Mouse (Mus musculus): ENCODE measurements around the gene Zfyve28. TPM values are rescaled to one million over a fixed set of nuclear protein-coding genes. Genes with fewer than 3 reads are reported as not detected.

The Zfyve28 gene
- polyA plus RNA-seq, 1 experiment from 2014 or later = 1.8 TPM

- H3K9me3 ChIP-seq (replicated peaks) = no peaks in the 10 kb centered on the region
Measured at GRCm38 (mm10) chr5:34309016-34309415, 20.8 kb upstream of the Zfyve28 start.

GRCm38 (mm10) chr5:34302377-34302776 lies 14.1 kb upstream of the Zfyve28 start:
- Histone ChIP-seq H3K4me2 (no peak overlapping the region), H3K36me3 (ENCODE audit: poor library complexity, severe bottlenecking) (no peaks in the 10 kb centered on the region), H3K4me3 (no peak overlapping the region), H3K9ac (no peak overlapping the region), H3K9me3 (replicated peaks) (no peaks in the 10 kb centered on the region), H3K27ac (no peak overlapping the region), H3K27me3 (no peaks in the 10 kb centered on the region), H3K4me1 (no peaks in the 10 kb centered on the region)
- no peak for ATAC-seq
- WGBS = 83% methylated on average over 7 of the region's 7 CpGs

More at GRCm38 (mm10) chr5:34309016-34309415, 20.8 kb upstream of the Zfyve28 start:
- ATAC-seq = no peak
- Histone ChIP-seq H3K4me1 (no peaks in the 10 kb centered on the region), H3K36me3 (ENCODE audit: poor library complexity, severe bottlenecking) (no peaks in the 10 kb centered on the region), H3K27ac (no peak overlapping the region), H3K4me3 (no peak overlapping the region), H3K27me3 (no peaks in the 10 kb centered on the region), H3K4me2 (no peak overlapping the region), H3K9ac (no peak overlapping the region)
- WGBS = 83% methylated on average over 3 of the region's 3 CpGs

GRCm38 (mm10) chr5:34298937-34299535 lies 10.8 kb upstream of the Zfyve28 start:
- Histone ChIP-seq H3K36me3 (ENCODE audit: poor library complexity, severe bottlenecking) (no peaks in the 10 kb centered on the region), H3K9me3 (replicated peaks) (no peaks in the 10 kb centered on the region), H3K27me3 (no peaks in the 10 kb centered on the region), H3K4me2 (no peak overlapping the region), H3K27ac (no peak overlapping the region), H3K4me1 (no peaks in the 10 kb centered on the region), H3K9ac (no peak overlapping the region), H3K4me3 (no peak overlapping the region)
- WGBS = 84% methylated on average over 10 of the region's 10 CpGs
- no peak for ATAC-seq

GRCm38 (mm10) chr5:34298061-34298460 lies 9.8 kb upstream of the Zfyve28 start:
- Histone ChIP-seq H3K4me2 (no peak overlapping the region), H3K9me3 (replicated peaks) (no peaks in the 10 kb centered on the region), H3K4me1 (no peaks in the 10 kb centered on the region), H3K27me3 (no peaks in the 10 kb centered on the region), H3K36me3 (ENCODE audit: poor library complexity, severe bottlenecking) (no peaks in the 10 kb centered on the region), H3K4me3 (no peak overlapping the region), H3K27ac (no peak overlapping the region), H3K9ac (no peak overlapping the region)
- WGBS = 66% methylated on average over 4 of the region's 4 CpGs
- ATAC-seq = no peak

GRCm38 (mm10) chr5:34295141-34295540 lies 6.9 kb upstream of the Zfyve28 start:
- no peak for ATAC-seq
- H3K9ac ChIP-seq = no peak overlapping the region
- no peaks in the 10 kb centered on the region for H3K36me3 ChIP-seq (ENCODE audit: poor library complexity, severe bottlenecking)
- H3K4me3 ChIP-seq = no peak overlapping the region
- no peak overlapping the region for H3K4me2 ChIP-seq
- no peak overlapping the region for H3K27ac ChIP-seq
- no peaks in the 10 kb centered on the region for H3K9me3 ChIP-seq (replicated peaks)
- peaks cover 8% of the 10 kb centered on the region; the same call in 1 of the 2 replicates for H3K27me3 ChIP-seq
- WGBS = 78% methylated on average over 2 of the region's 2 CpGs
- no peaks in the 10 kb centered on the region for H3K4me1 ChIP-seq

- no peak for ATAC-seq
- no peak overlapping the region for H3K9ac ChIP-seq
- H3K36me3 ChIP-seq (ENCODE audit: poor library complexity, severe bottlenecking) = no peaks in the 10 kb centered on the region
- H3K4me2 ChIP-seq = no peak overlapping the region
- no peaks in the 10 kb centered on the region for H3K4me1 ChIP-seq
- H3K27me3 ChIP-seq = peaks cover 11% of the 10 kb centered on the region
- no peak overlapping the region for H3K4me3 ChIP-seq
- no peak overlapping the region for H3K27ac ChIP-seq
- H3K9me3 ChIP-seq (replicated peaks) = no peaks in the 10 kb centered on the region
- WGBS = 33% methylated on average over 2 of the region's 2 CpGs
Measured at GRCm38 (mm10) chr5:34294696-34295095, 6.4 kb upstream of the Zfyve28 start.

- Histone ChIP-seq H3K27ac (no peak overlapping the region), H3K27me3 (peaks cover 19% of the 10 kb centered on the region), H3K4me2 (no peak overlapping the region), H3K9me3 (replicated peaks) (no peaks in the 10 kb centered on the region), H3K4me1 (no peaks in the 10 kb centered on the region), H3K9ac (no peak overlapping the region), H3K36me3 (ENCODE audit: poor library complexity, severe bottlenecking) (no peaks in the 10 kb centered on the region), H3K4me3 (no peak overlapping the region)
- no peak for ATAC-seq
- WGBS = 82% methylated on average over 6 of the region's 6 CpGs
Measured at GRCm38 (mm10) chr5:34293363-34293762, 5.1 kb upstream of the Zfyve28 start.

GRCm38 (mm10) chr5:34289286-34289685 lies 1.0 kb upstream of the Zfyve28 start:
- Histone ChIP-seq H3K9ac (no peak overlapping the region), H3K27ac (no peak overlapping the region), H3K9me3 (replicated peaks) (no peaks in the 10 kb centered on the region), H3K4me2 (peak overlapping the region; percentile 90), H3K27me3 (peaks cover 55% of the 10 kb centered on the region), H3K4me1 (peaks cover 15% of the 10 kb centered on the region), H3K4me3 (no peak overlapping the region), H3K36me3 (ENCODE audit: poor library complexity, severe bottlenecking) (no peaks in the 10 kb centered on the region)
- ATAC-seq = no peak
- 52% methylated on average over 2 of the region's 2 CpGs for WGBS

GRCm38 (mm10) chr5:34287838-34288145 lies 457 bp downstream of the Zfyve28 start:
- Histone ChIP-seq H3K4me2 (peak overlapping the region; percentile 90), H3K4me1 (peaks cover 15% of the 10 kb centered on the region), H3K9ac (peak overlapping the region; percentile 64), H3K4me3 (peak overlapping the region; percentile 68), H3K9me3 (replicated peaks) (no peaks in the 10 kb centered on the region), H3K36me3 (ENCODE audit: poor library complexity, severe bottlenecking) (no peaks in the 10 kb centered on the region), H3K27ac (no peak overlapping the region), H3K27me3 (peaks cover 66% of the 10 kb centered on the region)
- WGBS = 1% methylated on average over 18 of the region's 18 CpGs
- ATAC-seq = no peak

GRCm38 (mm10) chr5:34287001-34287837 lies 1.0 kb downstream of the Zfyve28 start:
- Histone ChIP-seq H3K9me3 (replicated peaks) (no peaks in the 10 kb centered on the region), H3K36me3 (ENCODE audit: poor library complexity, severe bottlenecking) (no peaks in the 10 kb centered on the region), H3K4me1 (peaks cover 15% of the 10 kb centered on the region), H3K9ac (peak overlapping the region; percentile 64), H3K27ac (no peak overlapping the region), H3K27me3 (peaks cover 64% of the 10 kb centered on the region), H3K4me3 (peak overlapping the region; percentile 68), H3K4me2 (peak overlapping the region; percentile 90)
- ATAC-seq = peak; percentile 3; the same call in 1 of the 2 replicates
- under 1% methylated on average over 54 of the region's 54 CpGs for WGBS

- Histone ChIP-seq H3K4me2 (peak overlapping the region; percentile 90), H3K27ac (no peak overlapping the region), H3K9me3 (replicated peaks) (no peaks in the 10 kb centered on the region), H3K36me3 (ENCODE audit: poor library complexity, severe bottlenecking) (no peaks in the 10 kb centered on the region), H3K4me1 (peaks cover 15% of the 10 kb centered on the region), H3K27me3 (peaks cover 70% of the 10 kb centered on the region), H3K4me3 (peak overlapping the region; percentile 68), H3K9ac (0 out of 2 replicates have a peak overlapping the region, but pooled peaks have one; percentile 64)
- no peak for ATAC-seq
- 2% methylated on average over 11 of the region's 11 CpGs for WGBS
Measured at GRCm38 (mm10) chr5:34286516-34286915, 1.7 kb downstream of the Zfyve28 start.

GRCm38 (mm10) chr5:34285285-34285684 lies 3.0 kb downstream of the Zfyve28 start:
- Histone ChIP-seq H3K9ac (no peak overlapping the region), H3K36me3 (ENCODE audit: poor library complexity, severe bottlenecking) (no peaks in the 10 kb centered on the region), H3K4me3 (no peak overlapping the region), H3K27me3 (peaks cover 66% of the 10 kb centered on the region), H3K4me2 (no peak overlapping the region), H3K9me3 (replicated peaks) (no peaks in the 10 kb centered on the region), H3K27ac (no peak overlapping the region), H3K4me1 (peaks cover 15% of the 10 kb centered on the region)
- WGBS = 89% methylated on average over 2 of the region's 2 CpGs
- ATAC-seq = no peak
